Mouse (Mus musculus): Measurements from ENCODE around the gene Atxn10. TPM values are rescaled to one million over a fixed set of nuclear protein-coding genes. Genes with fewer than 3 reads are reported as not detected.
A peak's percentile ranks its signal among the peaks of the same experiment; 100 is the strongest.
"Not testable (repeated sequence)": the region's sequence is repeated elsewhere in the genome, so short reads cannot be mapped to it uniquely, and the experiment has no call there.

Gene Atxn10
- polyA plus RNA-seq, 1 experiment = 205 TPM

GRCm38 (mm10) chr15:85311058-85311657, 24.9 kb upstream of the Atxn10 start:
- H3K27ac ChIP-seq (ENCODE audit: insufficient read depth, low read length) = no peak overlapping the region
- TF ChIP-seq POLR2A (IDR thresholded peaks at IDR 0.05; ENCODE audit: low read depth, low read length) (no peak), CTCF (IDR thresholded peaks at IDR 0.05; ENCODE audit: borderline replicate concordance, insufficient read depth, low read length) (no peak)
- no peak overlapping the region for H3K4me3 ChIP-seq (ENCODE audit: insufficient read depth, low read length)

GRCm38 (mm10) chr15:85315378-85316025, 20.5 kb upstream of the Atxn10 start:
- H3K4me1 ChIP-seq (ENCODE audit: control insufficient read depth, insufficient read depth, low read length) = no peaks in the 10 kb centered on the region
- H3K4me3 ChIP-seq (ENCODE audit: insufficient read depth, low read length) = no peak overlapping the region
- no peak overlapping the region for H3K27ac ChIP-seq (ENCODE audit: insufficient read depth, low read length)
- TF ChIP-seq CTCF (IDR thresholded peaks at IDR 0.05; ENCODE audit: borderline replicate concordance, insufficient read depth, low read length) = peak; percentile 82
- no peak for TF ChIP-seq POLR2A (IDR thresholded peaks at IDR 0.05; ENCODE audit: low read depth, low read length)

More at GRCm38 (mm10) chr15:85311058-85311657, 24.9 kb upstream of the Atxn10 start:
- H3K4me1 ChIP-seq (ENCODE audit: control insufficient read depth, insufficient read depth, low read length) = no peaks in the 10 kb centered on the region

GRCm38 (mm10) chr15:85316342-85317140, 19.5 kb upstream of the Atxn10 start:
- Histone ChIP-seq H3K4me3 (ENCODE audit: insufficient read depth, low read length) (no peak overlapping the region), H3K4me1 (ENCODE audit: control insufficient read depth, insufficient read depth, low read length) (no peaks in the 10 kb centered on the region)
- no peak for TF ChIP-seq CTCF (IDR thresholded peaks at IDR 0.05; ENCODE audit: borderline replicate concordance, insufficient read depth, low read length)
- no peak for TF ChIP-seq POLR2A (IDR thresholded peaks at IDR 0.05; ENCODE audit: low read depth, low read length)

GRCm38 (mm10) chr15:85319924-85320668, 15.9 kb upstream of the Atxn10 start:
- H3K4me1 ChIP-seq (ENCODE audit: control insufficient read depth, insufficient read depth, low read length) = no peaks in the 10 kb centered on the region
- no peak for TF ChIP-seq POLR2A (IDR thresholded peaks at IDR 0.05; ENCODE audit: low read depth, low read length)
- TF ChIP-seq CTCF (IDR thresholded peaks at IDR 0.05; ENCODE audit: borderline replicate concordance, insufficient read depth, low read length) = no peak
- no peak overlapping the region for H3K27ac ChIP-seq (ENCODE audit: insufficient read depth, low read length)
- no peak overlapping the region for H3K4me3 ChIP-seq (ENCODE audit: insufficient read depth, low read length)

More at GRCm38 (mm10) chr15:85316342-85317140, 19.5 kb upstream of the Atxn10 start:
- no peak overlapping the region for H3K27ac ChIP-seq (ENCODE audit: insufficient read depth, low read length)

GRCm38 (mm10) chr15:85323214-85323613, 12.8 kb upstream of the Atxn10 start:
- Histone ChIP-seq H3K4me1 (ENCODE audit: control insufficient read depth, insufficient read depth, low read length) (no peaks in the 10 kb centered on the region), H3K27ac (ENCODE audit: insufficient read depth, low read length) (no peak overlapping the region), H3K4me3 (ENCODE audit: insufficient read depth, low read length) (no peak overlapping the region)
- TF ChIP-seq POLR2A (IDR thresholded peaks at IDR 0.05; ENCODE audit: low read depth, low read length) (no peak), CTCF (IDR thresholded peaks at IDR 0.05; ENCODE audit: borderline replicate concordance, insufficient read depth, low read length) (no peak)

- no peak overlapping the region for H3K27ac ChIP-seq (ENCODE audit: insufficient read depth, low read length)
- H3K4me1 ChIP-seq (ENCODE audit: control insufficient read depth, insufficient read depth, low read length) = no peaks in the 10 kb centered on the region
- TF ChIP-seq CTCF (IDR thresholded peaks at IDR 0.05; ENCODE audit: borderline replicate concordance, insufficient read depth, low read length) (no peak), POLR2A (IDR thresholded peaks at IDR 0.05; ENCODE audit: low read depth, low read length) (no peak)
- H3K4me3 ChIP-seq (ENCODE audit: insufficient read depth, low read length) = no peak overlapping the region
Measured at GRCm38 (mm10) chr15:85324426-85324825, 11.6 kb upstream of the Atxn10 start.

- Histone ChIP-seq H3K4me3 (ENCODE audit: insufficient read depth, low read length) (no peak overlapping the region), H3K4me1 (ENCODE audit: control insufficient read depth, insufficient read depth, low read length) (no peaks in the 10 kb centered on the region), H3K27ac (ENCODE audit: insufficient read depth, low read length) (no peak overlapping the region)
- TF ChIP-seq CTCF (IDR thresholded peaks at IDR 0.05; ENCODE audit: borderline replicate concordance, insufficient read depth, low read length) (no peak), POLR2A (IDR thresholded peaks at IDR 0.05; ENCODE audit: low read depth, low read length) (no peak)
Measured at GRCm38 (mm10) chr15:85327808-85328207, 8.2 kb upstream of the Atxn10 start.

- not testable (repeated sequence) for H3K4me1 ChIP-seq (ENCODE audit: control insufficient read depth, insufficient read depth, low read length); H3K27ac ChIP-seq (ENCODE audit: insufficient read depth, low read length); H3K4me3 ChIP-seq (ENCODE audit: insufficient read depth, low read length)
Measured at GRCm38 (mm10) chr15:85328455-85328854, 7.6 kb upstream of the Atxn10 start.

GRCm38 (mm10) chr15:85329096-85329495, 6.9 kb upstream of the Atxn10 start:
- H3K4me3 ChIP-seq (ENCODE audit: insufficient read depth, low read length) = no peak overlapping the region
- H3K4me1 ChIP-seq (ENCODE audit: control insufficient read depth, insufficient read depth, low read length) = no peaks in the 10 kb centered on the region
- no peak overlapping the region for H3K27ac ChIP-seq (ENCODE audit: insufficient read depth, low read length)
- no peak for TF ChIP-seq CTCF (IDR thresholded peaks at IDR 0.05; ENCODE audit: borderline replicate concordance, insufficient read depth, low read length)
- TF ChIP-seq POLR2A (IDR thresholded peaks at IDR 0.05; ENCODE audit: low read depth, low read length) = no peak

Measured in embryonic fibroblast, embryonic 13.5 days (primary cell).